Mouse (Mus musculus) lung, adult 2 months (tissue): ENCODE measurements around the gene Gmfg.

Source experiments
- CTCF ChIP-seq: fragments of 200-500 bp; IDR thresholded peaks from 2 replicates; pipeline ENCODE4 v1.5.1; 2011; ENCODE audit warnings: mild to moderate bottlenecking, low read length, control low read depth; ENCODE audit not compliant: insufficient read depth
- POLR2A ChIP-seq: fragments of 200-500 bp; IDR thresholded peaks from 2 replicates; pipeline ENCODE4 v1.6.1; 2011; ENCODE audit warnings: low read depth, mild to moderate bottlenecking, control low read depth, low read length, borderline replicate concordance; ENCODE audit errors: extremely low read depth

- TF ChIP-seq CTCF (no peak), POLR2A (no peak)
Observed at GRCm38 (mm10) chr7:28393272-28393951, 43.8 kb upstream of the Gmfg start.
